Mouse (Mus musculus) ES-Bruce4 (cell line): Measurements from ENCODE around the gene Ppp3r2. TPM values are rescaled to one million over a fixed set of nuclear protein-coding genes. Genes with fewer than 3 reads are reported as not detected.
A peak's percentile ranks its signal among the peaks of the same experiment; 100 is the strongest.

Source experiments
- H3K27ac ChIP-seq: 2 replicates; pipeline ENCODE4 v1.5.1; 2012; ENCODE audit warnings: low read length, inconsistent platforms; ENCODE audit not compliant: insufficient read depth
- H3K27me3 ChIP-seq: 2 replicates; pipeline ENCODE4 v1.6.1; 2012; ENCODE audit warnings: mild to moderate bottlenecking, low read length, inconsistent platforms; ENCODE audit not compliant: control insufficient read depth, poor library complexity, insufficient read depth, severe bottlenecking
- H3K36me3 ChIP-seq: 2 replicates; pipeline ENCODE4 v1.6.1; 2012; ENCODE audit warnings: inconsistent platforms, mild to moderate bottlenecking, low read length, moderate library complexity; ENCODE audit not compliant: control insufficient read depth, poor library complexity, insufficient read depth, severe bottlenecking
- H3K4me1 ChIP-seq: one replicate; pipeline ENCODE4 v1.8.1; 2011; ENCODE audit warnings: low read length; ENCODE audit not compliant: control insufficient read depth, insufficient read depth
- H3K4me3 ChIP-seq: 2 replicates; pipeline ENCODE4 v1.5.1; 2011; ENCODE audit warnings: low read depth, mild to moderate bottlenecking, low read length
- H3K9ac ChIP-seq: 2 replicates; pipeline ENCODE4 v1.6.1; 2012; ENCODE audit warnings: low read depth, mild to moderate bottlenecking, inconsistent platforms; ENCODE audit not compliant: poor library complexity, severe bottlenecking
- H3K9me3 ChIP-seq: replicated peaks from 2 replicates; pipeline ENCODE4 v1.6.1; 2012; ENCODE audit warnings: mild to moderate bottlenecking, low read length, inconsistent platforms; ENCODE audit not compliant: control insufficient read depth, poor library complexity, insufficient read depth, severe bottlenecking
- CTCF ChIP-seq: IDR thresholded peaks from one replicate; pipeline ENCODE4 v1.8.1; 2011; ENCODE audit warnings: low read depth, low read length
- EP300 ChIP-seq: IDR thresholded peaks from 2 replicates; pipeline ENCODE4 v1.6.1; 2011; ENCODE audit warnings: low read depth, low read length; ENCODE audit not compliant: insufficient read depth
- POLR2A ChIP-seq: IDR thresholded peaks from one replicate; pipeline ENCODE4 v1.8.1; 2011; ENCODE audit warnings: low read length; ENCODE audit not compliant: insufficient read depth
- polyA plus RNA-seq: library from polyadenylated mRNA; stranded (reverse); fragments of >200 nt; gene quantifications from 2 replicates; pipeline ENCODE4 v1.2.4, GENCODE M21; 2011; ENCODE audit warnings: low read depth; ENCODE audit not compliant: missing spikeins, insufficient read depth, insufficient read length

Ppp3r2 gene
- polyA plus RNA-seq: not detected in 2 replicates

GRCm38 (mm10) chr4:49681812-49682211 lies at the start of gene Ppp3r2:
Gene Ppp3r2 (minus strand): TSS chr4:49682024.
- no peak within 1 kb of the TSS for H3K27ac ChIP-seq
- H3K4me1 ChIP-seq: no peaks in the 10 kb centered on the region
- no peaks in the 10 kb centered on the region for H3K27me3 ChIP-seq
- no peak for TF ChIP-seq CTCF
- TF ChIP-seq EP300: no peak
- no peak for TF ChIP-seq POLR2A
- no peaks in the 10 kb centered on the region for H3K9me3 ChIP-seq
- H3K36me3 ChIP-seq: no peaks in the 10 kb centered on the region
- no peak within 1 kb of the TSS for H3K4me3 ChIP-seq
- H3K9ac ChIP-seq: no peak within 1 kb of the TSS

GRCm38 (mm10) chr4:49729326-49729725 lies 47.5 kb upstream of the Ppp3r2 start:
- Histone ChIP-seq H3K27ac (no peak overlapping the region), H3K9me3 (no peaks in the 10 kb centered on the region), H3K4me3 (no peak overlapping the region)

DNA sequence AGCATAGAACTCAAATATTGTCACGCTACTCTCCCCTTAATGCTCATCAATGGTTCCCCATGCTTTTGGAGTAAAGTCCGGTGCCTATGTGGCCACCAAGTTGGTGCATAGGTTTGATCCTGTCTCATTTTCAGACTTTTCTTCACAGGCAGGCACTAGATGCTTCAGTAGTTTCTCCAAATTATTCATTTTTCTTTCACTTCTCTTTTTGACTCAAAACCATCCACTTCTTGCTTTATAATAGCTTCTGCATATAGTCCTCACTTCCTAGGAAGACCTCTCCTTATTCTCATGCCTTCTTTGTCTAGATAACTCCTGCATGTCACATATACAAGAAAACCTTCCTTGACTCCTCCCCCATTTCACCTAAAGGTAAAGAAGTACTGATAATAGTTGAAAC lies 42.1 kb upstream of the Ppp3r2 start:
- Histone ChIP-seq H3K4me3 (no peak overlapping the region), H3K27ac (no peak overlapping the region), H3K4me1 (no peaks in the 10 kb centered on the region), H3K9ac (no peak overlapping the region), H3K9me3 (no peaks in the 10 kb centered on the region), H3K36me3 (no peaks in the 10 kb centered on the region), H3K27me3 (no peaks in the 10 kb centered on the region)
- no peak for TF ChIP-seq CTCF
- no peak for TF ChIP-seq EP300
- no peak for TF ChIP-seq POLR2A

More at GRCm38 (mm10) chr4:49729326-49729725, 47.5 kb upstream of the Ppp3r2 start:
- Histone ChIP-seq H3K27me3 (no peaks in the 10 kb centered on the region), H3K9ac (no peak overlapping the region), H3K36me3 (no peaks in the 10 kb centered on the region), H3K4me1 (no peaks in the 10 kb centered on the region)
- TF ChIP-seq CTCF: no peak
- no peak for TF ChIP-seq EP300
- TF ChIP-seq POLR2A: no peak

DNA sequence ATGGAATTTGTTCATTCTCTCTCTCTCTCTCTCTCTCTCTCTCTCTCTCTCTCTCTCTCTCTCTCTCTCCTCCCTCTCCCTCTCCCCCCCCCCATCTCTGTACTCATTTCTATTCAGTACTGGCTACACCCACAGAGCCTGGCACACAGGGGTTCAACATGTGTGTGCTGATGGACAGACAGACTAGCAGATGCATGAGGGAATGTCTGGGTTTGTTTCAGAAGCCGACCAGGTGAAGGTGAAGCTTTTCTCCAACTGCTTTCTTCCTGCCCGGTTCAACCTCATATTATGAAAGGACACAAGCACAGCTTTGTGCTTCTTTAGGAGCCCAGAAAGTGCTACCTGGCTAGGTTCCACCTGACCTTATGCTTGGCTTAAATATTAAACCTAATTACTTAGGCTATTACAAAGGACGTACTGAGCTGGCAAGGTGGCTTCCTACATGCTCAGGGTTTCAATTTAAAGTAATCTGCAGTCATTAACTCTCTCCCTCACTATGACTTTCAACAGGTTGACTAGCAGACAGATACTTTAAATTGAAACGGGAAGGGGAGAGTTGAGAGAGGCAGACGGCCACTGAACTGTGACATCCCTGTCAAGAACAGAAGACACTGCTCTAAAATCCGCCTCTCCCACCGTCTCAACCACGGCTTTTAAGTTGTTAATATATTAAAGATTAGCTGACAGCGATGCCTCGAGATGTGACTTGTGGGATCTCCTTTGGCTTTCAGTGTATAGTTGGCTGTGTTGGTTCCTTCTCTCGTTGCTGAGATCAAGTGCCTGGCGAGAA lies 9.8 kb upstream of the Ppp3r2 start:
- Histone ChIP-seq H3K9ac (no peak overlapping the region), H3K4me3 (no peak overlapping the region), H3K27ac (no peak overlapping the region), H3K36me3 (no peaks in the 10 kb centered on the region), H3K9me3 (no peaks in the 10 kb centered on the region), H3K27me3 (no peaks in the 10 kb centered on the region; the same call in 1 of the 2 replicates), H3K4me1 (no peaks in the 10 kb centered on the region)
- no peak for TF ChIP-seq POLR2A
- no peak for TF ChIP-seq EP300
- TF ChIP-seq CTCF: no peak

- peak; percentile 30 for TF ChIP-seq CTCF
- no peak for TF ChIP-seq POLR2A
- no peak for TF ChIP-seq EP300
- H3K9ac ChIP-seq: no peak overlapping the region
- no peak overlapping the region for H3K27ac ChIP-seq
- no peaks in the 10 kb centered on the region; the same call in 1 of the 2 replicates for H3K27me3 ChIP-seq
- H3K4me1 ChIP-seq: no peaks in the 10 kb centered on the region
- H3K9me3 ChIP-seq: no peaks in the 10 kb centered on the region
- H3K4me3 ChIP-seq: no peak overlapping the region
- no peaks in the 10 kb centered on the region for H3K36me3 ChIP-seq
Measured at GRCm38 (mm10) chr4:49688594-49689288, 6.9 kb upstream of the Ppp3r2 start.

GRCm38 (mm10) chr4:49680171-49680875 lies 1.5 kb downstream of the Ppp3r2 start:
- Histone ChIP-seq H3K27ac (no peak overlapping the region), H3K4me3 (no peak overlapping the region), H3K36me3 (no peaks in the 10 kb centered on the region), H3K4me1 (no peaks in the 10 kb centered on the region), H3K27me3 (no peaks in the 10 kb centered on the region), H3K9ac (no peak overlapping the region), H3K9me3 (no peaks in the 10 kb centered on the region)
- no peak for TF ChIP-seq POLR2A
- TF ChIP-seq EP300: no peak
- TF ChIP-seq CTCF: no peak
